Mouse (Mus musculus): ENCODE measurements around the gene Tacr2. TPM values are rescaled to one million over a fixed set of nuclear protein-coding genes. Genes with fewer than 3 reads are reported as not detected.

Gene Tacr2
- total and polyA plus RNA-seq, 2 experiments, result not detected

- Histone ChIP-seq H3K4me1 (ENCODE audit: control insufficient read depth, insufficient read depth, low read length) (no peaks in the 10 kb centered on the region), H3K9ac (ENCODE audit: low read depth, low read length) (no peak overlapping the region), H3K27ac (replicated peaks; ENCODE audit: insufficient read depth, low read depth, low read length) (no peak overlapping the region), H3K27me3 (ENCODE audit: control insufficient read depth, insufficient read depth, low read length) (no peaks in the 10 kb centered on the region), H3K4me3 (ENCODE audit: insufficient read depth, low read depth, low read length) (no peak overlapping the region), H3K79me2 (ENCODE audit: control insufficient read depth, insufficient read depth, low read length) (no peaks in the 10 kb centered on the region), H3K36me3 (ENCODE audit: control insufficient read depth, insufficient read depth, low read length) (no peaks in the 10 kb centered on the region)
- 61% methylated on average over 3 of the region's 3 CpGs for WGBS
- no peak for DNase-seq (ENCODE audit: extremely low read depth, low read depth, low spot score)
- TF ChIP-seq POLR2A (IDR thresholded peaks at IDR 0.05; ENCODE audit: extremely low read depth, insufficient read depth, low read length), result no peak
- TF ChIP-seq CTCF (IDR thresholded peaks at IDR 0.05; ENCODE audit: low read depth, low read length), result no peak
Observed at GRCm38 (mm10) chr10:62306483-62306882, 54.2 kb downstream of the Tacr2 start.

GRCm38 (mm10) chr10:62308896-62309491 is 56.8 kb downstream of the Tacr2 start:
- WGBS, result 93% methylated on average over 11 of the region's 11 CpGs
- no peak for DNase-seq (ENCODE audit: extremely low read depth, low read depth, low spot score)
- no peaks in the 10 kb centered on the region for H3K79me2 ChIP-seq (ENCODE audit: control insufficient read depth, insufficient read depth, low read length)
- no peak overlapping the region for H3K9ac ChIP-seq (ENCODE audit: low read depth, low read length)
- TF ChIP-seq CTCF (IDR thresholded peaks at IDR 0.05; ENCODE audit: low read depth, low read length), result no peak
- TF ChIP-seq POLR2A (IDR thresholded peaks at IDR 0.05; ENCODE audit: extremely low read depth, insufficient read depth, low read length), result no peak
- H3K4me3 ChIP-seq (ENCODE audit: insufficient read depth, low read depth, low read length), result no peak overlapping the region
- no peak overlapping the region for H3K27ac ChIP-seq (replicated peaks; ENCODE audit: insufficient read depth, low read depth, low read length)
- no peaks in the 10 kb centered on the region for H3K36me3 ChIP-seq (ENCODE audit: control insufficient read depth, insufficient read depth, low read length)
- no peaks in the 10 kb centered on the region for H3K27me3 ChIP-seq (ENCODE audit: control insufficient read depth, insufficient read depth, low read length)
- H3K4me1 ChIP-seq (ENCODE audit: control insufficient read depth, insufficient read depth, low read length), result no peaks in the 10 kb centered on the region

- no peak overlapping the region for H3K4me3 ChIP-seq (ENCODE audit: insufficient read depth, low read depth, low read length)
- no peaks in the 10 kb centered on the region for H3K4me1 ChIP-seq (ENCODE audit: control insufficient read depth, insufficient read depth, low read length)
- WGBS, result 87% methylated on average over 5 of the region's 5 CpGs
- H3K27me3 ChIP-seq (ENCODE audit: control insufficient read depth, insufficient read depth, low read length), result no peaks in the 10 kb centered on the region
- no peak for DNase-seq (ENCODE audit: extremely low read depth, low read depth, low spot score)
- no peak for TF ChIP-seq POLR2A (IDR thresholded peaks at IDR 0.05; ENCODE audit: extremely low read depth, insufficient read depth, low read length)
- no peak for TF ChIP-seq CTCF (IDR thresholded peaks at IDR 0.05; ENCODE audit: low read depth, low read length)
- no peak overlapping the region for H3K9ac ChIP-seq (ENCODE audit: low read depth, low read length)
- H3K27ac ChIP-seq (replicated peaks; ENCODE audit: insufficient read depth, low read depth, low read length), result no peak overlapping the region
- no peaks in the 10 kb centered on the region for H3K36me3 ChIP-seq (ENCODE audit: control insufficient read depth, insufficient read depth, low read length)
- no peaks in the 10 kb centered on the region for H3K79me2 ChIP-seq (ENCODE audit: control insufficient read depth, insufficient read depth, low read length)
Observed at GRCm38 (mm10) chr10:62309593-62309992, 57.4 kb downstream of the Tacr2 start.

GRCm38 (mm10) chr10:62310259-62311039 is 58.2 kb downstream of the Tacr2 start:
- Histone ChIP-seq H3K4me3 (ENCODE audit: insufficient read depth, low read depth, low read length) (no peak overlapping the region), H3K79me2 (ENCODE audit: control insufficient read depth, insufficient read depth, low read length) (no peaks in the 10 kb centered on the region), H3K27ac (replicated peaks; ENCODE audit: insufficient read depth, low read depth, low read length) (no peak overlapping the region), H3K9ac (ENCODE audit: low read depth, low read length) (no peak overlapping the region), H3K36me3 (ENCODE audit: control insufficient read depth, insufficient read depth, low read length) (no peaks in the 10 kb centered on the region), H3K4me1 (ENCODE audit: control insufficient read depth, insufficient read depth, low read length) (no peaks in the 10 kb centered on the region), H3K27me3 (ENCODE audit: control insufficient read depth, insufficient read depth, low read length) (no peaks in the 10 kb centered on the region)
- no peak for DNase-seq (ENCODE audit: extremely low read depth, low read depth, low spot score)
- 75% methylated on average over 10 of the region's 10 CpGs for WGBS
- TF ChIP-seq CTCF (IDR thresholded peaks at IDR 0.05; ENCODE audit: low read depth, low read length) (no peak), POLR2A (IDR thresholded peaks at IDR 0.05; ENCODE audit: extremely low read depth, insufficient read depth, low read length) (no peak)

GRCm38 (mm10) chr10:62311464-62311863 is 59.2 kb downstream of the Tacr2 start:
- Histone ChIP-seq H3K9ac (ENCODE audit: low read depth, low read length) (no peak overlapping the region), H3K79me2 (ENCODE audit: control insufficient read depth, insufficient read depth, low read length) (no peaks in the 10 kb centered on the region), H3K27ac (replicated peaks; ENCODE audit: insufficient read depth, low read depth, low read length) (no peak overlapping the region), H3K27me3 (ENCODE audit: control insufficient read depth, insufficient read depth, low read length) (no peaks in the 10 kb centered on the region), H3K4me1 (ENCODE audit: control insufficient read depth, insufficient read depth, low read length) (no peaks in the 10 kb centered on the region), H3K4me3 (ENCODE audit: insufficient read depth, low read depth, low read length) (no peak overlapping the region), H3K36me3 (ENCODE audit: control insufficient read depth, insufficient read depth, low read length) (no peaks in the 10 kb centered on the region)
- 42% methylated on average over 6 of the region's 6 CpGs for WGBS
- TF ChIP-seq CTCF (IDR thresholded peaks at IDR 0.05; ENCODE audit: low read depth, low read length) (no peak), POLR2A (IDR thresholded peaks at IDR 0.05; ENCODE audit: extremely low read depth, insufficient read depth, low read length) (no peak)
- DNase-seq (ENCODE audit: extremely low read depth, low read depth, low spot score), result peak; percentile 15

- TF ChIP-seq CTCF (IDR thresholded peaks at IDR 0.05; ENCODE audit: low read depth, low read length) (no peak), POLR2A (IDR thresholded peaks at IDR 0.05; ENCODE audit: extremely low read depth, insufficient read depth, low read length) (no peak)
- Histone ChIP-seq H3K27ac (replicated peaks; ENCODE audit: insufficient read depth, low read depth, low read length) (no peak overlapping the region), H3K4me3 (ENCODE audit: insufficient read depth, low read depth, low read length) (no peak overlapping the region), H3K27me3 (ENCODE audit: control insufficient read depth, insufficient read depth, low read length) (no peaks in the 10 kb centered on the region), H3K9ac (ENCODE audit: low read depth, low read length) (no peak overlapping the region), H3K4me1 (ENCODE audit: control insufficient read depth, insufficient read depth, low read length) (no peaks in the 10 kb centered on the region), H3K36me3 (ENCODE audit: control insufficient read depth, insufficient read depth, low read length) (no peaks in the 10 kb centered on the region), H3K79me2 (ENCODE audit: control insufficient read depth, insufficient read depth, low read length) (no peaks in the 10 kb centered on the region)
- no peak for DNase-seq (ENCODE audit: extremely low read depth, low read depth, low spot score)
- WGBS, result 76% methylated on average over 10 of the region's 10 CpGs
Observed at GRCm38 (mm10) chr10:62313140-62313539, 60.9 kb downstream of the Tacr2 start.

Measured in liver, adult 2 months (tissue).